Mouse (Mus musculus): ENCODE measurements around the gene Auts2. TPM values are rescaled to one million over a fixed set of nuclear protein-coding genes. Genes with fewer than 3 reads are reported as not detected.

Auts2 gene
- polyA plus RNA-seq, 1 experiment from 2014 or later: 75.0 TPM

DNA sequence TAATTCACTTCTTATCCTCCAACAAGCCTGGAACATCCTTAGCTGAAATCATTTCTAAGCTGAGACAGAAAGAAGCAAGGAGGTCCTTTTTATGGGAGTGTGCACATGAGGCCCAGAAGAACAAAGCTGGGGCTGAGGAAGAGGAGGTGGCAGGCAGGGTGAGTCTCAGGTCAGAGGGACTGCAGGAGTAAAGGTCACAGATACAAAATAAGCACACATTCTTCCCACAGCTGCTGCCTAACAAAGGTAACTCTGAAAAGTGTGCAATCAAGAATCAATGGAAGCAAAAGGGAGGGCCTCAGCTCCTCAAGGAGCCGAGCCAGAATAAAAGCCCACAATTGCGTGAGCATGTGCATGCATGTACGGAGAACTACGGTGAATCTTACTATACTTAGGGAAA is 51.6 kb downstream of the Auts2 start:
- H3K9ac ChIP-seq (replicated peaks; ENCODE audit: low read length): no peak overlapping the region
- WGBS: 42% methylated on average over 4 of the region's 4 CpGs
- H3K4me2 ChIP-seq (ENCODE audit: low read length): no peak overlapping the region
- H3K4me3 ChIP-seq (replicated peaks; ENCODE audit: low read depth, low read length): no peak overlapping the region
- H3K4me1 ChIP-seq (ENCODE audit: control insufficient read depth, insufficient read depth, low read length): peaks cover 17% of the 10 kb centered on the region; the same call in 1 of the 2 replicates
- no peaks in the 10 kb centered on the region for H3K36me3 ChIP-seq (ENCODE audit: control insufficient read depth, insufficient read depth, low read length)
- DNase-seq (no peak), ATAC-seq (ENCODE audit: low FRiP score, low TSS enrichment) (no peak)
- no peak overlapping the region for H3K27ac ChIP-seq (replicated peaks; ENCODE audit: low read depth, low read length)
- H3K9me3 ChIP-seq (ENCODE audit: control insufficient read depth, low read length): no peaks in the 10 kb centered on the region
- no peaks in the 10 kb centered on the region for H3K27me3 ChIP-seq (ENCODE audit: control insufficient read depth, insufficient read depth, low read length)

DNA sequence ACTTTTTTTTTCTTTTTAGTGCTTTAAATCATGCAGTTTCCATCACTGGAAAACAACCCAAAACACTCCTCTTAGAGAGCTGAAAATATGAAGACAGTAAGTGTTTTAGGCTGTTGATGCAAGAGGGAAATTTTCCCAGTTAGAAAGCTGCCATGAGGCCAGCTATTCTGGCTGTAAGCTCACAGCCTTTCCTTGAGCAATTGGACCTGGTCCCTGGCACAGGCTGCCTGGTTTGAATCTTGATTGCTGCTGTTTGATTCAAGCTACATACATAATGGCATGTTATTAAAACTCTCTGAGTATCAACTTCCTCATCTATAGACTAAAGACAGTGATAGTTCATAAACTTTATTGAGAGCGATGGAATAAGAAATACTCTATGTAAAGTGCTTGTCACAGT is 52.8 kb downstream of the Auts2 start:
- H3K4me2 ChIP-seq (ENCODE audit: low read length): no peak overlapping the region
- H3K36me3 ChIP-seq (ENCODE audit: control insufficient read depth, insufficient read depth, low read length): no peaks in the 10 kb centered on the region
- DNase-seq (no peak), ATAC-seq (ENCODE audit: low FRiP score, low TSS enrichment) (no peak)
- no peaks in the 10 kb centered on the region for H3K9me3 ChIP-seq (ENCODE audit: control insufficient read depth, low read length)
- H3K4me1 ChIP-seq (ENCODE audit: control insufficient read depth, insufficient read depth, low read length): peaks cover 17% of the 10 kb centered on the region; the same call in 1 of the 2 replicates
- H3K27me3 ChIP-seq (ENCODE audit: control insufficient read depth, insufficient read depth, low read length): no peaks in the 10 kb centered on the region
- no peak overlapping the region for H3K27ac ChIP-seq (replicated peaks; ENCODE audit: low read depth, low read length)
- no peak overlapping the region for H3K4me3 ChIP-seq (replicated peaks; ENCODE audit: low read depth, low read length)
- H3K9ac ChIP-seq (replicated peaks; ENCODE audit: low read length): no peak overlapping the region
- WGBS: 93% methylated on average over 1 of the region's 1 CpGs

- no peak for DNase-seq
Measured at GRCm38 (mm10) chr5:132489736-132490313, 53.3 kb downstream of the Auts2 start.

GRCm38 (mm10) chr5:132486831-132487230 is 56.3 kb downstream of the Auts2 start:
- DNase-seq (no peak), ATAC-seq (ENCODE audit: low FRiP score, low TSS enrichment) (no peak)
- H3K36me3 ChIP-seq (ENCODE audit: control insufficient read depth, insufficient read depth, low read length): no peaks in the 10 kb centered on the region
- peaks cover 22% of the 10 kb centered on the region for H3K4me1 ChIP-seq (ENCODE audit: control insufficient read depth, insufficient read depth, low read length)
- no peak overlapping the region for H3K9ac ChIP-seq (replicated peaks; ENCODE audit: low read length)
- H3K27ac ChIP-seq (replicated peaks; ENCODE audit: low read depth, low read length): no peak overlapping the region
- H3K27me3 ChIP-seq (ENCODE audit: control insufficient read depth, insufficient read depth, low read length): no peaks in the 10 kb centered on the region
- H3K4me2 ChIP-seq (ENCODE audit: low read length): no peak overlapping the region
- no peaks in the 10 kb centered on the region for H3K9me3 ChIP-seq (ENCODE audit: control insufficient read depth, low read length)
- H3K4me3 ChIP-seq (replicated peaks; ENCODE audit: low read depth, low read length): no peak overlapping the region
- WGBS: 15% methylated on average over 7 of the region's 7 CpGs

More at GRCm38 (mm10) chr5:132489736-132490313, 53.3 kb downstream of the Auts2 start:
- Histone ChIP-seq H3K9me3 (ENCODE audit: control insufficient read depth, low read length) (no peaks in the 10 kb centered on the region), H3K36me3 (ENCODE audit: control insufficient read depth, insufficient read depth, low read length) (no peaks in the 10 kb centered on the region), H3K9ac (replicated peaks; ENCODE audit: low read length) (no peak overlapping the region), H3K4me2 (ENCODE audit: low read length) (no peak overlapping the region), H3K4me3 (replicated peaks; ENCODE audit: low read depth, low read length) (no peak overlapping the region), H3K4me1 (ENCODE audit: control insufficient read depth, insufficient read depth, low read length) (peaks cover 17% of the 10 kb centered on the region; the same call in 1 of the 2 replicates), H3K27me3 (ENCODE audit: control insufficient read depth, insufficient read depth, low read length) (no peaks in the 10 kb centered on the region), H3K27ac (replicated peaks; ENCODE audit: low read depth, low read length) (no peak overlapping the region)
- WGBS: 78% methylated on average over 7 of the region's 7 CpGs
- ATAC-seq (ENCODE audit: low FRiP score, low TSS enrichment): no peak

DNA sequence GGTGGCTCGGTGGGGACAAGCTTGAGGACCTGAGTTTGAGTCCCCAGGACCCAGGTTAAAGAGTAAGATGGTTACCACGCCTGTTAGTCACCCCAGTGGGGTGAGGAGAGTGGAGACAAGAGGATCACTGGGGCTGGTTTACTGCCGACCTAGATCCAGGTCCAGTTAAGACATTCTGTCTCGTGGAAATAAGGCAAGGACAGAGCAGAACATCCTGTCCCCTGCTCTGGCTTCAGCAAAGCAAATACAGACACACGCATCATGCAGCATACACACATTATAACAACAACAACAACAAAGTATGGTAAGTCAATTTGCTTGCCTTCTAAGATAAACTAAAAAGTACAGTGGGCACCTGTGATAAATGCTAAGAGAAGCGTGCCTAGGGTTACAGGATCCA is 57.1 kb downstream of the Auts2 start:
- Histone ChIP-seq H3K4me1 (ENCODE audit: control insufficient read depth, insufficient read depth, low read length) (peaks cover 30% of the 10 kb centered on the region), H3K9me3 (ENCODE audit: control insufficient read depth, low read length) (no peaks in the 10 kb centered on the region), H3K36me3 (ENCODE audit: control insufficient read depth, insufficient read depth, low read length) (no peaks in the 10 kb centered on the region), H3K27me3 (ENCODE audit: control insufficient read depth, insufficient read depth, low read length) (no peaks in the 10 kb centered on the region), H3K4me3 (replicated peaks; ENCODE audit: low read depth, low read length) (no peak overlapping the region), H3K4me2 (ENCODE audit: low read length) (no peak overlapping the region), H3K9ac (replicated peaks; ENCODE audit: low read length) (no peak overlapping the region), H3K27ac (replicated peaks; ENCODE audit: low read depth, low read length) (no peak overlapping the region)
- ATAC-seq (ENCODE audit: low FRiP score, low TSS enrichment): no peak
- DNase-seq: no peak
- WGBS: 85% methylated on average over 6 of the region's 6 CpGs

DNA sequence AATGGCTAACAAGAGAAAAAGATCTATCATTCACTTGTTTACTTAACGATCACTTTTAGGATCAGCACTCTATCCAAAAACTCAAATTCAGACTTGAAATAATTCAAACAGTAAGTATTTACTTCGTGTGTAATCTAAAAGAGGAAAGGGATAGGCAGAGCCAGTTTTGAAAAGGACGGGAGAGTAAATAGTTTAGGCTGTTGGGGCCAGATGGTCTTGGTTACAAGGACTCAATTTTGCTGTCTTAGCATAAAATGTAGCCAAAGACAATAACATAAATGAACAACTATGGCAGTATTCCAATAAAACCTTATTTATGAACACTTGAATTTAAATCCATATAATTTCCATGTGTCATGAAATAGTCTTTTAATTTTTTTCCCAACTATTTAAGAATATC is 57.7 kb downstream of the Auts2 start:
- Histone ChIP-seq H3K27ac (replicated peaks; ENCODE audit: low read depth, low read length) (no peak overlapping the region), H3K36me3 (ENCODE audit: control insufficient read depth, insufficient read depth, low read length) (no peaks in the 10 kb centered on the region), H3K4me2 (ENCODE audit: low read length) (no peak overlapping the region), H3K27me3 (ENCODE audit: control insufficient read depth, insufficient read depth, low read length) (no peaks in the 10 kb centered on the region), H3K4me1 (ENCODE audit: control insufficient read depth, insufficient read depth, low read length) (peaks cover 35% of the 10 kb centered on the region), H3K9me3 (ENCODE audit: control insufficient read depth, low read length) (no peaks in the 10 kb centered on the region), H3K9ac (replicated peaks; ENCODE audit: low read length) (no peak overlapping the region), H3K4me3 (replicated peaks; ENCODE audit: low read depth, low read length) (no peak overlapping the region)
- ATAC-seq (ENCODE audit: low FRiP score, low TSS enrichment) (no peak), DNase-seq (no peak)
- WGBS: 91% methylated on average over 3 of the region's 3 CpGs

- WGBS: 62% methylated on average over 3 of the region's 3 CpGs
Measured at GRCm38 (mm10) chr5:132481476-132481875, 61.7 kb downstream of the Auts2 start.

GRCm38 (mm10) chr5:132480461-132480860 is 62.7 kb downstream of the Auts2 start:
- Histone ChIP-seq H3K4me3 (replicated peaks; ENCODE audit: low read depth, low read length) (no peak overlapping the region), H3K9me3 (ENCODE audit: control insufficient read depth, low read length) (no peaks in the 10 kb centered on the region), H3K36me3 (ENCODE audit: control insufficient read depth, insufficient read depth, low read length) (no peaks in the 10 kb centered on the region), H3K9ac (replicated peaks; ENCODE audit: low read length) (no peak overlapping the region), H3K4me2 (ENCODE audit: low read length) (no peak overlapping the region), H3K27me3 (ENCODE audit: control insufficient read depth, insufficient read depth, low read length) (no peaks in the 10 kb centered on the region), H3K4me1 (ENCODE audit: control insufficient read depth, insufficient read depth, low read length) (peaks cover 29% of the 10 kb centered on the region), H3K27ac (replicated peaks; ENCODE audit: low read depth, low read length) (no peak overlapping the region)
- WGBS: 26% methylated on average over 6 of the region's 6 CpGs
- no peak for ATAC-seq (ENCODE audit: low FRiP score, low TSS enrichment)
- DNase-seq: peak; percentile 56

More at GRCm38 (mm10) chr5:132481476-132481875, 61.7 kb downstream of the Auts2 start:
- no peaks in the 10 kb centered on the region for H3K9me3 ChIP-seq (ENCODE audit: control insufficient read depth, low read length)
- H3K27ac ChIP-seq (replicated peaks; ENCODE audit: low read depth, low read length): no peak overlapping the region
- no peaks in the 10 kb centered on the region for H3K27me3 ChIP-seq (ENCODE audit: control insufficient read depth, insufficient read depth, low read length)
- no peak overlapping the region for H3K4me3 ChIP-seq (replicated peaks; ENCODE audit: low read depth, low read length)
- DNase-seq (no peak), ATAC-seq (ENCODE audit: low FRiP score, low TSS enrichment) (no peak)
- no peak overlapping the region for H3K9ac ChIP-seq (replicated peaks; ENCODE audit: low read length)
- no peaks in the 10 kb centered on the region for H3K36me3 ChIP-seq (ENCODE audit: control insufficient read depth, insufficient read depth, low read length)
- peaks cover 29% of the 10 kb centered on the region for H3K4me1 ChIP-seq (ENCODE audit: control insufficient read depth, insufficient read depth, low read length)
- no peak overlapping the region for H3K4me2 ChIP-seq (ENCODE audit: low read length)

DNA sequence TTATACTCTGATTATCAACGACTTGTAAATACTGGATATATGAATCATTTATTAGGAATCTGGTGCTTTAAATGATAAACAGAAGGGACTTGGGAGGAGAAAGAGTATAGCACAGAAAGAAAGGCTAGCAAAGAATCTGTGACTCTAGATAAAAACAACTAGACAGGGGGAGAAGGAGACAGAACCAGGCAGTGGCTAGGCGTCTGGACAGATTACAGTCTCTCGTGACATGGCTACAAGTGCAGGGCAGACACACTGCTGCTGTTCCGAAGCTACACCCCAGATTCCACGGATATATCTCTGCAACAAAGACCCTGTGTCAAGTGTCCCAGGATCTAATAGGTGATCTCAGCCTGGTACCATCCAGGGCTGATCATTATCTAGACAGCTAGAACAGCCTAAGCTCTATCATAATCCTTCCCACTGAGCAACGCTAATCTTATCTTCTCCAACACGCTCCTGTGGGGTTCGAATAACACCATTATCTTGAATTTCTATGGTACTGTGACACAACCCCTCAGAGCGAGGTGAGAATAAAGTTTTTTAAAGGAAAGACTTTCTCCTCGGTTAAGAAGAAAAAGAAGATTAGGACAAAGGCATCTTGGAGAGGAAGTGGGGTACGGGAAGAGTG is 63.8 kb downstream of the Auts2 start:
- ATAC-seq (ENCODE audit: low FRiP score, low TSS enrichment) (no peak), DNase-seq (no peak)
- Histone ChIP-seq H3K9ac (replicated peaks; ENCODE audit: low read length) (no peak overlapping the region), H3K4me2 (ENCODE audit: low read length) (no peak overlapping the region), H3K27me3 (ENCODE audit: control insufficient read depth, insufficient read depth, low read length) (no peaks in the 10 kb centered on the region), H3K4me1 (ENCODE audit: control insufficient read depth, insufficient read depth, low read length) (peaks cover 29% of the 10 kb centered on the region), H3K36me3 (ENCODE audit: control insufficient read depth, insufficient read depth, low read length) (no peaks in the 10 kb centered on the region), H3K4me3 (replicated peaks; ENCODE audit: low read depth, low read length) (no peak overlapping the region), H3K27ac (replicated peaks; ENCODE audit: low read depth, low read length) (no peak overlapping the region), H3K9me3 (ENCODE audit: control insufficient read depth, low read length) (no peaks in the 10 kb centered on the region)
- 22% methylated on average over 11 of the region's 11 CpGs for WGBS
